Mouse (Mus musculus): ENCODE data around the gene Ttc7. TPM values are rescaled to one million over a fixed set of nuclear protein-coding genes. Genes with fewer than 3 reads are reported as not detected.

Gene Ttc7
- polyA plus RNA-seq, 2 experiments = 7.8 to 7.9 TPM

GRCm38 (mm10) chr17:87306746-87307145 is 24.1 kb downstream of the Ttc7 start:
- DNase-seq (ENCODE audit: low read depth in 3 of 3, low spot score in 3 of 3) (no peak), ATAC-seq (ENCODE audit: insufficient read depth) (no peak)
- no peak overlapping the region for H3K9ac ChIP-seq (replicated peaks)
- H3K27ac ChIP-seq = no peak overlapping the region
- no peak for TF ChIP-seq CTCF (IDR thresholded peaks at IDR 0.05; ENCODE audit: low read depth)
- TF ChIP-seq EP300 (IDR thresholded peaks at IDR 0.05; ENCODE audit: low read depth) = no peak
- peaks cover 3 to 6% of the 10 kb centered on the region in 2 experiments for H3K4me1 ChIP-seq (replicated peaks; ENCODE audit: control insufficient read depth in 2 of 2, insufficient read depth in 2 of 2, low read length in 1 of 2)
- H3K4me3 ChIP-seq (ENCODE audit: insufficient read depth in 1 of 2, low read depth in 2 of 2, low read length in 2 of 2) = no peak overlapping the region
- H3K9me3 ChIP-seq (ENCODE audit: control insufficient read depth, low read length) = no peaks in the 10 kb centered on the region
- H3K4me2 ChIP-seq (ENCODE audit: low read depth) = no peak overlapping the region
- 78% methylated on average over 8 of the region's 8 CpGs for WGBS (ENCODE audit: insufficient replicate concordance)
- no peaks in the 10 kb centered on the region; the same call in 1 of the 2 replicates for H3K36me3 ChIP-seq (replicated peaks; ENCODE audit: control insufficient read depth, insufficient read depth, low read depth)
- no peaks in the 10 kb centered on the region for H3K27me3 ChIP-seq (ENCODE audit: control insufficient read depth, insufficient read depth, low read length)

DNA sequence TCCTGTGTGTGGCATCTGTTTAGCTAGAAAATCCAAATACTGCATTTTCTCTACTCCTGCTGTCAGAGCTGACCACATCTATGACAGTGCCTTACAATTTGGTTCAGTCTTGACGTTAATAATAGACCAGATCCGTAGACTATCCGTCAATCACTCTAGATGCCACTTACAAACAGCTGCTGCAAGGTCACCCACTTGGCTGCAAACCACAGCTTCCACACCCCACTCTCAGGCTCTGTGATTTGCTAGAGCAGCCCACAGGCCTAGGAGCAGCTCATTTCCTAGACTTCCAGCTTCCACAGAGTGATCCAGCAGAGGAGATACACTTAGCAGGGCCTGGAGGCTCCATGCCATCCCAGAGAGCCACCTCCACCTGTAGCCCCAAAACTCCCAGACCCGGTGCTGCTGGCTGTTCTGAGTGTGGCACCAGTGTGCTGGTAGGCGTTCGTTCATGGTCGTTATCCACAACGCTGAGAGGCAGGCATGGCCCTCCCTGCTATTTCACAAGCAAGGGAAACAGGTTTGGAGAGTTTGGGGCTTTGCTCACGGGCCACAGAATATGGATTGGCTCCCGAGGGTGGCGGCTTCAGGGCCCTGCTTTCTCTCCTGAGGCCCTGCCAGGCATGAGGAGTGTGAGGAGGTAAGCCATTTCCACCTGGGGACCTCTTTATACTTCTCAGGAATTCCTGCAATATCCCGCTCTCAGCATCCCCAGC is 26.5 kb downstream of the Ttc7 start:
- Histone ChIP-seq H3K9me3 (ENCODE audit: control insufficient read depth, low read length) (no peaks in the 10 kb centered on the region), H3K9ac (replicated peaks) (no peak overlapping the region), H3K4me2 (ENCODE audit: low read depth) (no peak overlapping the region), H3K27ac (no peak overlapping the region), H3K27me3 (ENCODE audit: control insufficient read depth, insufficient read depth, low read length) (no peaks in the 10 kb centered on the region), H3K4me1 (replicated peaks; ENCODE audit: control insufficient read depth in 2 of 2, insufficient read depth in 2 of 2, low read length in 1 of 2) (peaks cover 0 to 2% of the 10 kb centered on the region in 2 experiments; a peak in 1 of 4 replicates), H3K36me3 (replicated peaks; ENCODE audit: control insufficient read depth, insufficient read depth, low read depth) (no peaks in the 10 kb centered on the region; the same call in 1 of the 2 replicates), H3K4me3 (ENCODE audit: insufficient read depth in 1 of 2, low read depth in 2 of 2, low read length in 2 of 2) (no peak overlapping the region)
- ATAC-seq (ENCODE audit: insufficient read depth) (no peak), DNase-seq (ENCODE audit: low read depth in 3 of 3, low spot score in 3 of 3) (no peak)
- 73% methylated on average over 12 of the region's 12 CpGs for WGBS (ENCODE audit: insufficient replicate concordance)
- no peak for TF ChIP-seq EP300 (IDR thresholded peaks at IDR 0.05; ENCODE audit: low read depth)
- no peak for TF ChIP-seq CTCF (IDR thresholded peaks at IDR 0.05; ENCODE audit: low read depth)

DNA sequence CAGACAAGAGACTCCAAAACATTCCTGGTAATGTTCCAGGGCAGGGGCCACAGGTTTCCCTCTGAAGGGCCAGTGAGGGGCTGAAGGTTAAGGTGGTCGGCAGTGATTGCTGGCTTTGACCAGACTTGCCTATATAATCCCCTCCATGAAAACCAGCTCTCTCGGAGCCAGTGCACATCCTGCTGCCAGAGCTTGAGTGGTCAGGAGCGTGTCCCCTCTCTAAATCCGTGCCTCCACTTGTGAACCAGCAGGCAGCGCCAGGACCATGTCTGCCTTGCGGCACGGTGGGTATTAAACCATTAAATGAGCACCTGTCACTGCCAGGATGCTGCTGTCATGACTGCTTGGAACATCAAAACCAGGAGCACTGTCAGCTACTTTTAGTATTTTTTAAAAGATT is 27.8 kb downstream of the Ttc7 start:
- H3K4me2 ChIP-seq (ENCODE audit: low read depth) = no peak overlapping the region
- no peak overlapping the region for H3K4me3 ChIP-seq (ENCODE audit: insufficient read depth in 1 of 2, low read depth in 2 of 2, low read length in 2 of 2)
- no peak for TF ChIP-seq CTCF (IDR thresholded peaks at IDR 0.05; ENCODE audit: low read depth)
- no peak for TF ChIP-seq EP300 (IDR thresholded peaks at IDR 0.05; ENCODE audit: low read depth)
- no peaks in the 10 kb centered on the region for H3K9me3 ChIP-seq (ENCODE audit: control insufficient read depth, low read length)
- H3K9ac ChIP-seq (replicated peaks) = no peak overlapping the region
- ATAC-seq (ENCODE audit: insufficient read depth) (no peak), DNase-seq (ENCODE audit: low read depth in 3 of 3, low spot score in 3 of 3) (no peak)
- H3K4me1 ChIP-seq (replicated peaks; ENCODE audit: control insufficient read depth in 2 of 2, insufficient read depth in 2 of 2, low read length in 1 of 2) = peaks cover 0 to 6% of the 10 kb centered on the region in 2 experiments; a peak in 2 of 4 replicates
- WGBS (ENCODE audit: insufficient replicate concordance) = 73% methylated on average over 7 of the region's 7 CpGs
- H3K27ac ChIP-seq = no peak overlapping the region
- H3K36me3 ChIP-seq (replicated peaks; ENCODE audit: control insufficient read depth, insufficient read depth, low read depth) = no peaks in the 10 kb centered on the region; the same call in 1 of the 2 replicates
- H3K27me3 ChIP-seq (ENCODE audit: control insufficient read depth, insufficient read depth, low read length) = no peaks in the 10 kb centered on the region

DNA sequence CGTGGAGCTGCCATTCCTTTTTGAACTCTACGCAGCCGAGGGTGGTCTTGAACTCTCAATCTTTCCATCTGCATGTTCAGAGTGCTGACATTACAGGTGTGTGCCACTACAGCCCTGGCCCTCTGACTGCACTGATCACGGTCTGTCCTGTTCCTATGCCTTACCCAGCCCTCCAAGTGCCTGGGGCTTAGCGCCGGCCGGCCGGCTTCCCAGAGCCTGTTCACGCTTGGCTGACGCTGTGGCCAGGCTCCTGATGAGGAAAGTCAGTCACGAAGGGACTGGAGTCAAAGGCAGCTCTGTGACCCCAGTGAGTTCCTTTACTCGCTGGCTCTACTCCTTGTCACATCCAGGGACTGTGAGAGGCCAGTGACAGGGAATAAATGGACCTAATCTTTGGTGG is 29.7 kb downstream of the Ttc7 start:
- WGBS (ENCODE audit: insufficient replicate concordance) = 74% methylated on average over 12 of the region's 12 CpGs
- peaks cover 0 to 16% of the 10 kb centered on the region in 2 experiments; a peak in 2 of 4 replicates for H3K4me1 ChIP-seq (replicated peaks; ENCODE audit: control insufficient read depth in 2 of 2, insufficient read depth in 2 of 2, low read length in 1 of 2)
- TF ChIP-seq CTCF (IDR thresholded peaks at IDR 0.05; ENCODE audit: low read depth) (no peak), EP300 (IDR thresholded peaks at IDR 0.05; ENCODE audit: low read depth) (no peak)
- H3K4me2 ChIP-seq (ENCODE audit: low read depth) = no peak overlapping the region
- ATAC-seq (ENCODE audit: insufficient read depth) = no peak
- H3K27ac ChIP-seq = no peak overlapping the region
- H3K9ac ChIP-seq (replicated peaks) = no peak overlapping the region
- no peak overlapping the region for H3K4me3 ChIP-seq (ENCODE audit: insufficient read depth in 1 of 2, low read depth in 2 of 2, low read length in 2 of 2)
- DNase-seq (ENCODE audit: low read depth in 3 of 3, low spot score in 3 of 3) = no peak
- H3K36me3 ChIP-seq (replicated peaks; ENCODE audit: control insufficient read depth, insufficient read depth, low read depth) = no peaks in the 10 kb centered on the region; the same call in 1 of the 2 replicates
- H3K27me3 ChIP-seq (ENCODE audit: control insufficient read depth, insufficient read depth, low read length) = no peaks in the 10 kb centered on the region
- no peaks in the 10 kb centered on the region for H3K9me3 ChIP-seq (ENCODE audit: control insufficient read depth, low read length)

- H3K4me3 ChIP-seq (ENCODE audit: insufficient read depth in 1 of 2, low read depth in 2 of 2, low read length in 2 of 2) = no peak overlapping the region
- TF ChIP-seq EP300 (IDR thresholded peaks at IDR 0.05; ENCODE audit: low read depth) (no peak), CTCF (IDR thresholded peaks at IDR 0.05; ENCODE audit: low read depth) (no peak)
- DNase-seq (ENCODE audit: low read depth in 3 of 3, low spot score in 3 of 3) (no peak), ATAC-seq (ENCODE audit: insufficient read depth) (no peak)
- no peak overlapping the region for H3K4me2 ChIP-seq (ENCODE audit: low read depth)
- no peaks in the 10 kb centered on the region; the same call in 1 of the 2 replicates for H3K36me3 ChIP-seq (replicated peaks; ENCODE audit: control insufficient read depth, insufficient read depth, low read depth)
- 60% methylated on average over 18 of the region's 18 CpGs for WGBS (ENCODE audit: insufficient replicate concordance)
- H3K9me3 ChIP-seq (ENCODE audit: control insufficient read depth, low read length) = no peaks in the 10 kb centered on the region
- H3K9ac ChIP-seq (replicated peaks) = no peak overlapping the region
- H3K27ac ChIP-seq = no peak overlapping the region
- no peaks in the 10 kb centered on the region for H3K27me3 ChIP-seq (ENCODE audit: control insufficient read depth, insufficient read depth, low read length)
- H3K4me1 ChIP-seq (replicated peaks; ENCODE audit: control insufficient read depth in 2 of 2, insufficient read depth in 2 of 2, low read length in 1 of 2) = peaks cover 0 to 16% of the 10 kb centered on the region in 2 experiments; a peak in 2 of 4 replicates
Measured at GRCm38 (mm10) chr17:87312924-87313870, 30.5 kb downstream of the Ttc7 start.
